Mouse (Mus musculus) liver, postnatal 0 days (tissue): ENCODE data around the gene Tcte2. TPM values are rescaled to one million over a fixed set of nuclear protein-coding genes. Genes with fewer than 3 reads are reported as not detected.
A peak's percentile ranks its signal among the peaks of the same experiment; 100 is the strongest.

Experiments
- ATAC-seq: fragments of 200-750 bp; cut with Nextera tagmentation; 2 replicates; pipeline ENCODE4 v1.8.0; 2017; ENCODE audit warnings: mild to moderate bottlenecking, moderate library complexity
- DNase-seq: peaks from one replicate; pipeline ENCODE4 v3.0.0-alpha.2; 2016
- H3K27ac ChIP-seq: fragments of 300-500 bp; sonication (generic); 2 replicates; pipeline ENCODE4 v1.5.1; 2014; ENCODE audit warnings: antibody characterized with exemption, moderate library complexity, mild to moderate bottlenecking, low read depth
- H3K27me3 ChIP-seq: fragments of 300-500 bp; sonication (generic); 2 replicates; pipeline ENCODE4 v1.6.1; 2014; ENCODE audit warnings: low read length, control low read depth, mixed read lengths; ENCODE audit not compliant: insufficient read depth
- H3K36me3 ChIP-seq: fragments of 300-500 bp; sonication (generic); replicated peaks from 2 replicates; pipeline ENCODE4 v1.6.1; 2014; ENCODE audit warnings: mild to moderate bottlenecking, control low read depth, low read length, moderate library complexity, mixed read lengths; ENCODE audit not compliant: insufficient read depth
- H3K4me1 ChIP-seq: fragments of 300-500 bp; sonication (generic); 2 replicates; pipeline ENCODE4 v1.6.1; 2014; ENCODE audit warnings: antibody characterized with exemption, mild to moderate bottlenecking, control low read depth; ENCODE audit not compliant: insufficient read depth
- H3K4me2 ChIP-seq: fragments of 300-500 bp; sonication (generic); 2 replicates; pipeline ENCODE4 v1.6.1; 2014; ENCODE audit warnings: low read depth, mild to moderate bottlenecking, low read length, moderate library complexity, mixed read lengths
- H3K4me3 ChIP-seq: fragments of 300-500 bp; sonication (generic); 2 replicates; pipeline ENCODE4 v1.5.1; 2014; ENCODE audit warnings: low read depth, low read length
- H3K9ac ChIP-seq: fragments of 300-500 bp; sonication (generic); replicated peaks from 2 replicates; pipeline ENCODE4 v1.6.1; 2014; ENCODE audit warnings: mild to moderate bottlenecking, moderate library complexity
- H3K9me3 ChIP-seq: fragments of 300-500 bp; sonication (generic); 2 replicates; pipeline ENCODE4 v1.6.1; 2016; ENCODE audit warnings: mild to moderate bottlenecking, control low read depth, low read length, mixed read lengths
- CTCF ChIP-seq: sonication (generic); IDR thresholded peaks from 2 replicates; pipeline ENCODE4 v1.5.1; 2016; ENCODE audit warnings: antibody characterized with exemption, low read depth
- EP300 ChIP-seq: IDR thresholded peaks from 2 replicates; pipeline ENCODE4 v1.6.1; 2016; ENCODE audit warnings: antibody characterized with exemption, low read depth, mild to moderate bottlenecking
- WGBS: fragments of 180-500 bp; shearing (Covaris S2); extraction: QIAGEN DNeasy Blood & Tissue Kit; methylation state at CpG from one replicate; pipeline ENCODE4 v1.1.7; 2014; ENCODE audit not compliant: insufficient replicate concordance; 5-methylcytosine and 5-hydroxymethylcytosine counted together
- polyA plus RNA-seq: library from polyadenylated mRNA; unstranded; fragments of >200 nt; fragmentation: Nextera tagmentation; extraction: Ambion mirVana; gene quantifications from 2 replicates; pipeline ENCODE4 v1.2.1, GENCODE M21; 2015

The Tcte2 gene
- polyA plus RNA-seq, 1 experiment from 2014 or later, result 0.42 TPM

DNA sequence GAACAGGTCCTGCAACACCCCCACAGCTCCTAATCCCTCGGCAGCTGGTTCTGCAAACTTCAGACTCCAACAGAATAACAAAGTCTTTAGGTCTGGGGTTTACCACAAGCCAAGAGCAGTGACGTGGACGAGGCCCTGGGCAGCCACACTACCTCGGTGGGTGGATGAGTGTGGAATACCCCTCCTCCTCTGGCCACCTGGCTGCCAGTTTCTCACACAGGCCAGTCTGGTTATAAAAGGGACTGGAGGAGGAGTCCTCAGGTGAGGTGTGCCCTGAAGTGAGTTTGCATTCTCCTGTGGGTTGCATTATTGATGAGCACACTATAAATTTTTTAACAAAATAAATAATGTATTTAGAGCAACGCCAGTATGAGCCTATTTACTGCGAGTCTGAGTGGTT, 49.5 kb downstream of the Tcte2 start:
- ATAC-seq, result no peak
- no peaks in the 10 kb centered on the region for H3K9me3 ChIP-seq
- 61% methylated on average over 6 of the region's 6 CpGs for WGBS

DNA sequence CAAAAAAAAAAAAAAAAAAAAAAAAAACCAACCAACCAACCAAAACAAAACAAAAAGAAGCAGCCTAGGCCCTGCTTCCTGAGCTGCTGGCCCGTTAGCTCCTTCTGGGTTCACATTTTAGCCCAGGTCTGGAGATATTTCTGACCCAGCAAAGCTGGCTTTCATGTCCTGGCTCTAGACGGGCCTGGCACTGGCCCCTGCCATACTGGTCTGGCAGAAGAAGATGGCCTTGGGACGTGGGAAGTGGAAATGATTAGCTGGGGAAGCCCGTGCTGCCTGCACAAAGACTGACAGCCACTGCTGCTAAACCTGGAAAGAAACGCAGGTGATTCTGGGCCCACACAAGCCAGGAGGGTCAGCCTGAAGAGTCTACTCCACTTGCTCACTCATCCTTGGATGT, 50.5 kb downstream of the Tcte2 start:
- Histone ChIP-seq H3K4me1 (0 out of 2 replicates have a peak, but pooled peaks cover 3% of the 10 kb centered on the region), H3K27me3 (no peaks in the 10 kb centered on the region), H3K9ac (no peak overlapping the region), H3K9me3 (no peaks in the 10 kb centered on the region), H3K27ac (no peak overlapping the region), H3K4me2 (no peak overlapping the region), H3K4me3 (no peak overlapping the region), H3K36me3 (no peaks in the 10 kb centered on the region)
- TF ChIP-seq CTCF (no peak), EP300 (no peak)
- DNase-seq (no peak), ATAC-seq (no peak)
- 54% methylated on average over 5 of the region's 5 CpGs for WGBS

More for the DNA sequence above, 49.5 kb downstream of the Tcte2 start:
- no peak overlapping the region for H3K27ac ChIP-seq
- H3K4me1 ChIP-seq, result 0 out of 2 replicates have a peak, but pooled peaks cover 3% of the 10 kb centered on the region
- no peak for TF ChIP-seq EP300
- no peak for TF ChIP-seq CTCF
- no peak overlapping the region for H3K9ac ChIP-seq
- H3K4me3 ChIP-seq, result no peak overlapping the region
- H3K36me3 ChIP-seq, result no peaks in the 10 kb centered on the region
- no peaks in the 10 kb centered on the region for H3K27me3 ChIP-seq
- DNase-seq, result no peak
- no peak overlapping the region for H3K4me2 ChIP-seq

DNA sequence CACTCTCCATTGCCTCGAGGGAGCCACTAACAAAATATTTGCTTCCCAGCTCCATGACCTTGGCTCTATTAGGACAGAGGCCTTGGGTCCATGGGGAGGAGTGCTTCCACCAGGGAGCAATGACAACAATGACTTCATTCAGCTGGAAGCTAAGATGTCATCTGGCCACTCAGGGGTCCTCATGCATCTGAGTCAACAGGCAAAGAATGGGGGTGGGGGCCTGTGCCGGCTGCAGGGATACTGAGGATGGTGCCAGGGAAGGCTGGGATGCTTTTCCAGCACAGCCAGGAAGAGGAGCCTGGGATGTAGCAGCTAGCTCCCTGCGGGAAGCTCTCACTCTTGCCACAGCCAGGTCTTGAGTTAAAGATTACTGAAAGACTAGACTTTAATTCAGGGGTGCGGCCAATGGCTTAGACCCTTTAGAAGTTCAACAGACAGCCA, 56.1 kb downstream of the Tcte2 start:
- H3K9ac ChIP-seq, result no peak overlapping the region
- TF ChIP-seq EP300 (no peak), CTCF (no peak)
- H3K27me3 ChIP-seq, result no peaks in the 10 kb centered on the region
- no peak overlapping the region for H3K4me2 ChIP-seq
- H3K27ac ChIP-seq, result peak overlapping the region; percentile 81
- DNase-seq (peak; percentile 34), ATAC-seq (peak; percentile 90)
- H3K4me1 ChIP-seq, result no peaks in the 10 kb centered on the region
- no peak overlapping the region for H3K4me3 ChIP-seq
- 44% methylated on average over 4 of the region's 4 CpGs for WGBS
- H3K36me3 ChIP-seq, result no peaks in the 10 kb centered on the region
- no peaks in the 10 kb centered on the region for H3K9me3 ChIP-seq

DNA sequence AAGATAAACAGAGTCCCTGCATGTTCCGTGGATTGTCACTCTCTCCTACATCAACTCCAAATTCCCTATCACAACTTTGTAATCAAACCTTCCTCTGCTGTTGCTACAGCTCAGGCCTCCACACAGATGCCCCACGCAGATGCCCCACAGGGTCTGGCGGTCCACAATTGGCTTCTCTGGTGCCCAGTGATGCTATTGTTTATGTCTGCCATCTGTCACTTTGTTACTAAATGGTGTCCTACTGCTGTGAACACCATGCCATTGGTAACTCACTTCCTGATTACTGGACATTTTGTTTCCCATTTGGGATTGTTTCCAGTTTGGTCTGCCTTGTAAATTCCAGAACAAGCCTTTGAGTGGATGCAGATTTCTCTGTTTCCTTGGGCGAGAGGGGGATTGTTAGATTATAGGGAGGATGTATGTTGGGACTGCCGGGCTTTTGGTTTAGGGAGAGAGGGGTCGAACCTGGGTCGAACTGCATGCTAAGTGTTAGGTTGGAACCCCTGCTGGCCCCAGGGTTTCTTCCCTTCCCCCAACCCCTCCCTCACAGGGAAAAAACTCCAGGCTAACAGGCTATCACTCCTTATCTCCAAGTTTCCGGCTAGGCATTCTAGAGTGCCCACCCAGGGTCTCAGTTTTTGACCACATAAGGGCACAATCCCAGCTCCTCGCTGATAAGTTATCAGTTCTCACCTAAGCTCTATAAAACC, 57.9 kb downstream of the Tcte2 start:
- 0 out of 2 replicates have a peak, but pooled peaks cover 3% of the 10 kb centered on the region for H3K4me1 ChIP-seq
- no peaks in the 10 kb centered on the region for H3K36me3 ChIP-seq
- DNase-seq (no peak), ATAC-seq (no peak)
- H3K4me3 ChIP-seq, result no peak overlapping the region
- no peak overlapping the region for H3K4me2 ChIP-seq
- 55% methylated on average over 9 of the region's 9 CpGs for WGBS
- H3K27ac ChIP-seq, result no peak overlapping the region
- H3K9me3 ChIP-seq, result no peaks in the 10 kb centered on the region
- no peak for TF ChIP-seq CTCF
- no peak for TF ChIP-seq EP300
- H3K27me3 ChIP-seq, result no peaks in the 10 kb centered on the region
- no peak overlapping the region for H3K9ac ChIP-seq

DNA sequence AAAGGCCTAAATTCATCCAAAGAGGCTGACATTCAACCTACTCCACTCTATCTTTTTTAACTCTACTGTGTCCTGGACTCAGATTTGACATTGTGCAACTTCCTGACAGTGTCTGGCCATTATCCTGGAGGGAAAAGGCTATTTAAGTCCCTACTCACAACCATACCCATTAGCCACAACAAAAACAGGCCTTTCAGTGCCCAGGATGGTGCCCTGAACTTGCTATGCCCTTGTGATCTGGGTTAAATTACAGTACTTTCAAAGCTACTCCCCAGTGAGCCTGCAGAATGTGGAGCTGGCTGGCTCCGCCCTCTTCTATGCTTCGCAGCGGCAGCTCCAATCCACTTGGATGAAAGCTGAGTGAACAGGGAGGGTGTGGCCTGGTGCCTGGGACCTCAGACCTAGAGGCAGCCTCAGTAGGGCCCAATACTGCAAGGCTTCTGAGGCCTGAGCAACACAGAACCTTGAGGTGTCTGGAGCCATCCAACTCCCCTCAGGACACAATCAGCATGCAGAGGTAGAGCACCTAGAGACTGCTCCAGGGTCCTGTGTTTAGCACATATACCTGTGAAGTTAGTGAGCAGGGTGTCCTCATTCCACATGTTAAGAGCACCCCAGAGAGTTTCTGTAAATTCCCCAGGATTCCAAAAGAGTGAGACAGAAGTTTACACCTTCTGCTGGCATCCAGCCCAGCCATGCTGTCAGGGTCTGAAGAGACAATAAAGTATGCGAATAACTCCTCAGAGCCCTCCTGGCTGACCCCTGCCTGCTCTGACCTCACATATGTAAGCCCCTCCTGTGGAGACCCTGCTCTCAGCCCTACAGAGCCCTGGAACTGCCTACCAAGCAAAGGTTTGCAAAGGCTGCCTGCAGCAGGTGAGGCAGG, 61.3 kb downstream of the Tcte2 start:
- Histone ChIP-seq H3K9me3 (no peaks in the 10 kb centered on the region), H3K4me2 (peak overlapping the region; percentile 57), H3K4me3 (no peak overlapping the region), H3K27me3 (no peaks in the 10 kb centered on the region), H3K36me3 (no peaks in the 10 kb centered on the region), H3K4me1 (0 out of 2 replicates have a peak, but pooled peaks cover 3% of the 10 kb centered on the region), H3K9ac (no peak overlapping the region), H3K27ac (peak overlapping the region; percentile 89)
- no peak for TF ChIP-seq CTCF
- 28% methylated on average over 4 of the region's 4 CpGs for WGBS
- DNase-seq, result peak; percentile 43
- ATAC-seq, result peak; percentile 59

DNA sequence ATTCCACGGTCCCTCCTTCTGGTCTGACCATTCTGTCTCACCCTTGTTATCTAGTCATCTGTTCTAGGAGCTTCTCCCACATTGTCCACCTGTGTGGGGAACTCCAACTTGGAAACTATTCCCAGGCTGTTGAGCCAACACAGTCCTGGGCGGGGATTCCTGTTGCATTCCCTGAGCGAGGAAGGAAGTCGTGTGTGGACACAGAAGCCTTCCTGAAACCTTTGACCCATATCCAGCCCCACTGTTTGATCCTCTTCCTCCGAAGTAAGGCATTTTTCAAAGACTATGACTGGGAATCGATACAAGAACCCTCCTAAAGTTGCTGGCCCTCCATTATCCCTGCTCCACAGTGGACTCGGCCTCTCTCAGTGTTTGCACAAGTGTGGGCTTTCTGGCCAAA, 61.9 kb downstream of the Tcte2 start:
- WGBS, result 40% methylated on average over 7 of the region's 7 CpGs
- ATAC-seq (peak; percentile 41), DNase-seq (peak; percentile 24)
- Histone ChIP-seq H3K27me3 (no peaks in the 10 kb centered on the region), H3K4me2 (peak overlapping the region; percentile 57), H3K36me3 (no peaks in the 10 kb centered on the region), H3K27ac (peak overlapping the region; percentile 89), H3K4me1 (0 out of 2 replicates have a peak, but pooled peaks cover 3% of the 10 kb centered on the region), H3K9ac (peak overlapping the region; percentile 34), H3K4me3 (no peak overlapping the region), H3K9me3 (no peaks in the 10 kb centered on the region)
- TF ChIP-seq EP300 (no peak), CTCF (no peak)
